Mouse (Mus musculus) lung, postnatal 0 days (tissue): ENCODE results near the gene Endou.

ENCODE experiments used
- CTCF ChIP-seq: IDR thresholded peaks from 2 replicates; pipeline ENCODE4 v1.5.1; 2016; ENCODE audit warnings: antibody characterized with exemption, mild to moderate bottlenecking
- EP300 ChIP-seq: IDR thresholded peaks from 2 replicates; pipeline ENCODE4 v1.6.1; 2016; ENCODE audit warnings: antibody characterized with exemption, mild to moderate bottlenecking, control low read depth

DNA sequence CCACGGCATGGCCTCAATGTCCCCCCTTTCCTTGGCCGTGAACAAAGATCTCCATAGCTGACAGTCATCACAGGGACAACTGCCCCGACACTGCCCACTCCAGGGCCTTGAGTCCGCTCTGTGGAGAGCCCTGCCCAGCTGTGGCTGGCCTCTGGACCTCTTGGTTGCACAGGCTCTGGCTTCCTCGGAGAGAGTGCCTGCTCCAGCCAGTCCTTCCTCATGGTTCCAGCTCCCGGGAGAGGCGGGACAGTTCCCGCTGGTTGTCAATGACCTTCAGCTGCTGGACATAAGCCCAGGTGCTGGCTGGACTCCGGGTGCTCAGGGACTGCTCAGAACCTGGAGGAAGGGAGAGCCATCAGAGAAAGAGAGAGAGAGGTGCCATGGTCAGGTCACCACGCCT is 14.2 kb upstream of the Endou start:
- TF ChIP-seq CTCF (no peak), EP300 (no peak)
